Mouse (Mus musculus) heart, embryonic 15.5 days (tissue): ENCODE data around the gene Aox2. TPM values are rescaled to one million over a fixed set of nuclear protein-coding genes. Genes with fewer than 3 reads are reported as not detected.

ENCODE experiments used
- ATAC-seq: fragments of 200-750 bp; cut with Nextera tagmentation; replicated peaks from 2 replicates; pipeline ENCODE4 v1.8.0; 2017; ENCODE audit warnings: low read depth, moderate TSS enrichment; ENCODE audit not compliant: insufficient number of reproducible peaks, insufficient read depth, low FRiP score
- H3K27ac ChIP-seq: fragments of 300-500 bp; sonication (generic); 2 replicates; pipeline ENCODE4 v1.5.1; 2015; ENCODE audit warnings: mild to moderate bottlenecking, inconsistent platforms
- H3K27me3 ChIP-seq: fragments of 300-500 bp; sonication (generic); 2 replicates; pipeline ENCODE4 v1.6.1; 2015; ENCODE audit warnings: inconsistent platforms
- H3K36me3 ChIP-seq: fragments of 300-500 bp; sonication (generic); 2 replicates; pipeline ENCODE4 v1.6.1; 2015; ENCODE audit warnings: mild to moderate bottlenecking, inconsistent platforms
- H3K4me1 ChIP-seq: fragments of 300-500 bp; sonication (generic); replicated peaks from 2 replicates; pipeline ENCODE4 v1.6.1; 2015; ENCODE audit warnings: inconsistent platforms
- H3K4me2 ChIP-seq: fragments of 300-500 bp; sonication (generic); 2 replicates; pipeline ENCODE4 v1.6.1; 2015; ENCODE audit warnings: inconsistent platforms, mild to moderate bottlenecking, moderate library complexity
- H3K4me3 ChIP-seq: fragments of 300-500 bp; sonication (generic); 2 replicates; pipeline ENCODE4 v1.5.1; 2015; ENCODE audit warnings: mild to moderate bottlenecking, inconsistent platforms
- H3K9ac ChIP-seq: fragments of 300-500 bp; sonication (generic); 2 replicates; pipeline ENCODE4 v1.6.1; 2015; ENCODE audit warnings: mild to moderate bottlenecking, inconsistent platforms
- H3K9me3 ChIP-seq: fragments of 300-500 bp; sonication (generic); replicated peaks from 2 replicates; pipeline ENCODE4 v1.6.1; 2016; ENCODE audit warnings: inconsistent platforms
- WGBS: fragments of 180-500 bp; shearing (Covaris S2); methylation state at CpG from one replicate; pipeline ENCODE4 v1.1.7; 2015; ENCODE audit warnings: mixed read lengths; 5-methylcytosine and 5-hydroxymethylcytosine counted together
- polyA plus RNA-seq: library from polyadenylated mRNA; unstranded; fragments of >200 nt; fragmentation: Nextera tagmentation; extraction: Ambion mirVana; gene quantifications from 2 replicates; pipeline ENCODE4 v1.2.1, GENCODE M21; 2015

Aox2 gene
- polyA plus RNA-seq, 1 experiment from 2014 or later = not detected

GRCm38 (mm10) chr1:58409553-58410197 is 131.5 kb downstream of the Aox2 start:
- no peak overlapping the region for H3K4me3 ChIP-seq
- no peak overlapping the region for H3K9ac ChIP-seq
- H3K4me1 ChIP-seq = no peaks in the 10 kb centered on the region
- no peaks in the 10 kb centered on the region for H3K9me3 ChIP-seq
- WGBS = 86% methylated on average over 5 of the region's 5 CpGs
- no peak for ATAC-seq
- H3K36me3 ChIP-seq = peaks cover 60% of the 10 kb centered on the region
- no peaks in the 10 kb centered on the region for H3K27me3 ChIP-seq
- H3K27ac ChIP-seq = no peak overlapping the region
- no peak overlapping the region for H3K4me2 ChIP-seq

- Histone ChIP-seq H3K4me2 (no peak overlapping the region), H3K27ac (no peak overlapping the region), H3K36me3 (peaks cover 64% of the 10 kb centered on the region), H3K4me1 (no peaks in the 10 kb centered on the region), H3K4me3 (no peak overlapping the region), H3K9ac (no peak overlapping the region), H3K9me3 (no peaks in the 10 kb centered on the region), H3K27me3 (no peaks in the 10 kb centered on the region)
- ATAC-seq = no peak
- 84% methylated on average over 3 of the region's 3 CpGs for WGBS
Observed at GRCm38 (mm10) chr1:58410198-58410588, 132.1 kb downstream of the Aox2 start.

GRCm38 (mm10) chr1:58410776-58411175 is 132.7 kb downstream of the Aox2 start:
- Histone ChIP-seq H3K9ac (no peak overlapping the region), H3K4me2 (no peak overlapping the region), H3K4me1 (no peaks in the 10 kb centered on the region), H3K36me3 (peaks cover 68% of the 10 kb centered on the region), H3K27me3 (no peaks in the 10 kb centered on the region), H3K27ac (no peak overlapping the region), H3K4me3 (no peak overlapping the region), H3K9me3 (no peaks in the 10 kb centered on the region)
- no peak for ATAC-seq
- 85% methylated on average over 7 of the region's 7 CpGs for WGBS

- WGBS = 21% methylated on average over 1 of the region's 1 CpGs
- ATAC-seq = no peak
Observed at GRCm38 (mm10) chr1:58415442-58415841, 137.3 kb downstream of the Aox2 start.

GRCm38 (mm10) chr1:58416048-58416447 is 137.9 kb downstream of the Aox2 start:
- Histone ChIP-seq H3K9me3 (no peaks in the 10 kb centered on the region), H3K27me3 (no peaks in the 10 kb centered on the region), H3K9ac (no peak overlapping the region), H3K36me3 (peaks cover 86% of the 10 kb centered on the region), H3K27ac (no peak overlapping the region), H3K4me1 (peaks cover 5% of the 10 kb centered on the region), H3K4me2 (no peak overlapping the region), H3K4me3 (no peak overlapping the region)
- no peak for ATAC-seq
- WGBS = 90% methylated on average over 2 of the region's 2 CpGs

More at GRCm38 (mm10) chr1:58415442-58415841, 137.3 kb downstream of the Aox2 start:
- no peak overlapping the region for H3K4me3 ChIP-seq
- peaks cover 90% of the 10 kb centered on the region for H3K36me3 ChIP-seq
- 0 out of 2 replicates have a peak, but pooled peaks cover 2% of the 10 kb centered on the region for H3K4me1 ChIP-seq
- H3K9me3 ChIP-seq = no peaks in the 10 kb centered on the region
- H3K4me2 ChIP-seq = no peak overlapping the region
- H3K27me3 ChIP-seq = no peaks in the 10 kb centered on the region
- no peak overlapping the region for H3K9ac ChIP-seq
- no peak overlapping the region for H3K27ac ChIP-seq

GRCm38 (mm10) chr1:58420032-58420431 is 141.9 kb downstream of the Aox2 start:
- Histone ChIP-seq H3K27ac (no peak overlapping the region), H3K9ac (no peak overlapping the region), H3K4me3 (no peak overlapping the region), H3K36me3 (peaks cover 57% of the 10 kb centered on the region), H3K9me3 (no peaks in the 10 kb centered on the region), H3K4me1 (peaks cover 22% of the 10 kb centered on the region), H3K4me2 (no peak overlapping the region), H3K27me3 (no peaks in the 10 kb centered on the region)
- WGBS = 74% methylated on average over 10 of the region's 10 CpGs
- ATAC-seq = no peak

GRCm38 (mm10) chr1:58420961-58421360 is 142.8 kb downstream of the Aox2 start:
- H3K9ac ChIP-seq = no peak overlapping the region
- peak overlapping the region; percentile 99 for H3K4me3 ChIP-seq
- peak overlapping the region; percentile 40 for H3K4me2 ChIP-seq
- H3K27ac ChIP-seq = no peak overlapping the region
- no peak for ATAC-seq
- H3K4me1 ChIP-seq = peaks cover 22% of the 10 kb centered on the region
- peaks cover 49% of the 10 kb centered on the region for H3K36me3 ChIP-seq
- H3K9me3 ChIP-seq = no peaks in the 10 kb centered on the region
- H3K27me3 ChIP-seq = no peaks in the 10 kb centered on the region
- 36% methylated on average over 7 of the region's 7 CpGs for WGBS

GRCm38 (mm10) chr1:58422879-58423278 is 144.8 kb downstream of the Aox2 start:
- no peaks in the 10 kb centered on the region for H3K9me3 ChIP-seq
- WGBS = 4% methylated on average over 13 of the region's 13 CpGs
- peak overlapping the region; percentile 100 for H3K9ac ChIP-seq
- peak overlapping the region; percentile 71 for H3K4me2 ChIP-seq
- peak overlapping the region; percentile 100 for H3K27ac ChIP-seq
- H3K27me3 ChIP-seq = no peaks in the 10 kb centered on the region
- peaks cover 32% of the 10 kb centered on the region for H3K36me3 ChIP-seq
- peak overlapping the region; percentile 99 for H3K4me3 ChIP-seq
- ATAC-seq = no peak; the same call in 1 of the 2 replicates
- peaks cover 22% of the 10 kb centered on the region for H3K4me1 ChIP-seq

- peaks cover 22% of the 10 kb centered on the region for H3K4me1 ChIP-seq
- peak within 1 kb of the TSS; percentile 71 for H3K4me2 ChIP-seq
- H3K4me3 ChIP-seq = peak within 1 kb of the TSS; percentile 99
- WGBS = under 1% methylated on average over 79 of the region's 79 CpGs
- peak within 1 kb of the TSS; percentile 100 for H3K9ac ChIP-seq
- peak within 1 kb of the TSS; percentile 100 for H3K27ac ChIP-seq
- H3K9me3 ChIP-seq = no peaks in the 10 kb centered on the region
- peak; percentile 92 for ATAC-seq
- no peaks in the 10 kb centered on the region for H3K27me3 ChIP-seq
- H3K36me3 ChIP-seq = peaks cover 25% of the 10 kb centered on the region
Observed at GRCm38 (mm10) chr1:58423371-58424248, 145.5 kb downstream of the Aox2 start, which contains the start of gene Clk1. Clk1 (minus strand) TSS chr1:58424066.

- Histone ChIP-seq H3K27ac (no peak overlapping the region), H3K4me1 (peaks cover 22% of the 10 kb centered on the region), H3K4me3 (peak overlapping the region; percentile 99; the same call in 1 of the 2 replicates), H3K27me3 (no peaks in the 10 kb centered on the region), H3K36me3 (peaks cover 16% of the 10 kb centered on the region), H3K9me3 (no peaks in the 10 kb centered on the region), H3K4me2 (0 out of 2 replicates have a peak overlapping the region, but pooled peaks have one; percentile 46), H3K9ac (no peak overlapping the region)
- WGBS = 85% methylated on average over 3 of the region's 3 CpGs
- ATAC-seq = no peak
Observed at GRCm38 (mm10) chr1:58424551-58424950, 146.4 kb downstream of the Aox2 start.
